Mouse (Mus musculus) kidney, embryonic 16.5 days (tissue): Measurements from ENCODE around the gene Gabrb3. TPM values are rescaled to one million over a fixed set of nuclear protein-coding genes. Genes with fewer than 3 reads are reported as not detected.

ENCODE experiments used
- ATAC-seq: fragments of 200-750 bp; cut with Nextera tagmentation; 2 replicates; pipeline ENCODE4 v1.8.0; 2017; ENCODE audit warnings: moderate TSS enrichment; ENCODE audit not compliant: low FRiP score, low TSS enrichment
- H3K27ac ChIP-seq: fragments of 300-500 bp; sonication (generic); 2 replicates; pipeline ENCODE4 v1.5.1; 2014; ENCODE audit warnings: low read length
- H3K27me3 ChIP-seq: fragments of 300-500 bp; sonication (generic); 2 replicates; pipeline ENCODE4 v1.6.1; 2014; ENCODE audit warnings: low read length, control low read depth, mixed read lengths; ENCODE audit not compliant: insufficient read depth
- H3K36me3 ChIP-seq: fragments of 300-500 bp; sonication (generic); 2 replicates; pipeline ENCODE4 v1.6.1; 2014; ENCODE audit warnings: low read length, control low read depth, mixed read lengths; ENCODE audit not compliant: insufficient read depth
- H3K4me1 ChIP-seq: fragments of 300-500 bp; sonication (generic); 2 replicates; pipeline ENCODE4 v1.6.1; 2014; ENCODE audit warnings: low read length, control low read depth, mixed read lengths; ENCODE audit not compliant: insufficient read depth
- H3K4me2 ChIP-seq: fragments of 300-500 bp; sonication (generic); replicated peaks from 2 replicates; pipeline ENCODE4 v1.6.1; 2014; ENCODE audit warnings: low read depth, low read length
- H3K4me3 ChIP-seq: fragments of 300-500 bp; sonication (generic); 2 replicates; pipeline ENCODE4 v1.5.1; 2014; ENCODE audit warnings: mild to moderate bottlenecking, low read length
- H3K9ac ChIP-seq: fragments of 300-500 bp; sonication (generic); replicated peaks from 2 replicates; pipeline ENCODE4 v1.6.1; 2014; ENCODE audit warnings: low read length
- H3K9me3 ChIP-seq: fragments of 300-500 bp; sonication (generic); 2 replicates; pipeline ENCODE4 v1.6.1; 2016; ENCODE audit warnings: low read length, control low read depth
- WGBS: fragments of 180-500 bp; shearing (Covaris S2); extraction: QIAGEN DNeasy Blood & Tissue Kit; methylation state at CpG from one replicate; pipeline ENCODE4 v1.1.7; 2014; 5-methylcytosine and 5-hydroxymethylcytosine counted together
- polyA plus RNA-seq: library from polyadenylated mRNA; unstranded; fragments of >200 nt; fragmentation: Nextera tagmentation; extraction: Ambion mirVana; gene quantifications from 2 replicates; pipeline ENCODE4 v1.2.1, GENCODE M21; 2015

The Gabrb3 gene
- polyA plus RNA-seq, 1 experiment from 2014 or later, result 1.0 TPM

DNA sequence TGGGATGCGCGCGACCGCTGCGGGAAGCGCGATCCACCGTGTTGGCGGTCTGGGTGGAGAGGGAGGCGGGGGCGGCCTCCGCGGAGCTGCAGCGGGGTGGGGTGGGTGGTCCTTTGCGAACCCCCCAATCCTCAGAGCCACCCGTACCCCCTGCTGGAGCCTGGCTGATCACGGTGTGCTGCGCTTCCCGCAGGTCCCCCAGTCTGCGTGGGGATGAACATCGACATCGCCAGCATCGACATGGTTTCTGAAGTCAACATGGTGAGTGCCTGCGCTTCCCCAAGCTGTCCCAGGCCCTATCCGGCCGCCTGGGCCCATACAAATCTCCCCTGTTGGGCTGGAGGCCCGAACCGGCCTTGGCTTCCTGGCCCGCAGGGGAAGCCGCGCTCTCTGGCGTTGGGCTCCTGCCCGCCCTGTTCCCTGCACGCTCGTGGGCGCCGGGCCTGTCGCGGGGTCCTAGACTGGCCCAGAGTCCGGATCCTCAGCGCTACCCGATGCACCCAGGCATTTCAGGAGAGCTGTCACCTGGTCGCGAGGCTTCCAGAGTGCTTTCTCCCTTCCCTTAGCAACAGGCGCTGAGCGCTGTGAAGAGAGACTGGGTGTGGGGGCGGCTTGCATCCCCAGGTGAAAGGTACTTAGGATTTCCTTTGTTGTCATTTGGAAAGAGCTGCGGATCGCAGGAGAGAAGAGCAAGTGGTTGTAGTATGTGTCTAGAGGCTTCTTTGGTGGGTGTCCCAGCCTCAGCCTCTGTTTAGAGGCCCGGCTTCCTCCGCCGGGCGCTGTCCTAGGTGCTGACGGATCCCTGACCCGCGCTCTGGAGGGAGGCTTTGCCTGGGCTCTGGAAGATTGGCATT lies 172.3 kb downstream of the Gabrb3 start:
- 1% methylated on average over 52 of the region's 56 CpGs for WGBS
- Histone ChIP-seq H3K4me3 (peak overlapping the region; percentile 68), H3K9me3 (no peaks in the 10 kb centered on the region), H3K27ac (no peak overlapping the region), H3K27me3 (peaks cover 35% of the 10 kb centered on the region), H3K36me3 (no peaks in the 10 kb centered on the region), H3K9ac (0 out of 2 replicates have a peak overlapping the region, but pooled peaks have one; percentile 41), H3K4me1 (peaks cover 12% of the 10 kb centered on the region; the same call in 1 of the 2 replicates), H3K4me2 (peak overlapping the region; percentile 93)
- ATAC-seq, result peak; percentile 67

DNA sequence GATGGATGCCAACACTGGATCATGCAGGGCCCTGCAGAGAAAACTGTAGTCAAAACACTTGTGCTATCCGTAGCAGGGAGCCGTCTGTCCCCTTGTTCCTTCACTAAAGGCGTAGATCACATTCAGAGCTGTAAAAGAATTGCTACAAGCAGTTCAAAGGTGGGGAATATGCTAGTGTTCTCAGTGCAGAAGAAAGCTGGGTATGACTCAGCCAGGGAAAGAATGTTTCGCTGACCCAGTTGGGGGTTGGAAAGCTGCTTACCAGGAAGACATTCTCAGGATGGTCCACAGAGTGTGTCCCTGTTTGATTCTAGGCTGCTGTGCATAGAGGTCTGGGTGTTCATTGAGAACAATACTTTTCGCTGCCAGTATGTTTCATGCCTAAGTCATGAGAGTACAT lies 177.8 kb downstream of the Gabrb3 start:
- H3K4me3 ChIP-seq, result no peak overlapping the region
- H3K9ac ChIP-seq, result no peak overlapping the region
- no peak for ATAC-seq
- peaks cover 3% of the 10 kb centered on the region; the same call in 1 of the 2 replicates for H3K27me3 ChIP-seq
- WGBS, result 60% methylated on average over 5 of the region's 5 CpGs
- no peaks in the 10 kb centered on the region for H3K9me3 ChIP-seq
- no peaks in the 10 kb centered on the region for H3K4me1 ChIP-seq
- no peak overlapping the region for H3K4me2 ChIP-seq
- no peaks in the 10 kb centered on the region for H3K36me3 ChIP-seq
- H3K27ac ChIP-seq, result no peak overlapping the region

- Histone ChIP-seq H3K9me3 (no peaks in the 10 kb centered on the region), H3K4me3 (no peak overlapping the region), H3K27me3 (no peaks in the 10 kb centered on the region), H3K4me2 (no peak overlapping the region), H3K36me3 (no peaks in the 10 kb centered on the region), H3K27ac (no peak overlapping the region), H3K9ac (no peak overlapping the region), H3K4me1 (no peaks in the 10 kb centered on the region)
- WGBS, result 67% methylated on average over 3 of the region's 3 CpGs
- ATAC-seq, result no peak
Observed at GRCm38 (mm10) chr7:57618697-57619096, 199.2 kb downstream of the Gabrb3 start.

DNA sequence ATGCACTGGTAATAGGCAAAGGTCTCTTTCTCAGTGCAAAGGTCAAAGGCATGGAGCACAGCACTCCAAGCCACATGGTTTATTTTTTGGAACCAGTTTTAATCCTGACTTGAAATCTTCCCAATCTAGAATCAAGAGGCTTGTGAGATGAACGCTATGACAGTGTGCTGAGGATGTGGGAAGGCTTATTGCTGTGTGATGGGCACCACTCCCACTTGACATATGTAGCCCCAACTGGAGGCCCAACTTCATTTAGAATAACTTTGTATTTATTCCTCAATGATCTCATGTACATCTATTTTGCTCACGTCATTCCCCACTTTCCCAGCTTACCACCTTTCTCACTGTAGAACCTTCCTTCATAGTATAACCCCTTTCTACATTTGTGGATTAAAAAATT lies 200.5 kb downstream of the Gabrb3 start:
- WGBS, result 91% methylated on average over 2 of the region's 2 CpGs
- H3K4me3 ChIP-seq, result no peak overlapping the region
- ATAC-seq, result no peak
- H3K4me2 ChIP-seq, result no peak overlapping the region
- no peak overlapping the region for H3K27ac ChIP-seq
- H3K9ac ChIP-seq, result no peak overlapping the region
- no peaks in the 10 kb centered on the region for H3K36me3 ChIP-seq
- no peaks in the 10 kb centered on the region for H3K4me1 ChIP-seq
- no peaks in the 10 kb centered on the region for H3K27me3 ChIP-seq
- no peaks in the 10 kb centered on the region for H3K9me3 ChIP-seq

- no peak overlapping the region for H3K4me2 ChIP-seq
- WGBS, result 82% methylated on average over 4 of the region's 4 CpGs
- H3K9me3 ChIP-seq, result no peaks in the 10 kb centered on the region
- no peaks in the 10 kb centered on the region for H3K36me3 ChIP-seq
- H3K27ac ChIP-seq, result no peak overlapping the region
- H3K4me1 ChIP-seq, result no peaks in the 10 kb centered on the region
- ATAC-seq, result no peak
- H3K27me3 ChIP-seq, result no peaks in the 10 kb centered on the region
- H3K9ac ChIP-seq, result no peak overlapping the region
- H3K4me3 ChIP-seq, result no peak overlapping the region
Observed at GRCm38 (mm10) chr7:57623718-57624117, 204.2 kb downstream of the Gabrb3 start.

DNA sequence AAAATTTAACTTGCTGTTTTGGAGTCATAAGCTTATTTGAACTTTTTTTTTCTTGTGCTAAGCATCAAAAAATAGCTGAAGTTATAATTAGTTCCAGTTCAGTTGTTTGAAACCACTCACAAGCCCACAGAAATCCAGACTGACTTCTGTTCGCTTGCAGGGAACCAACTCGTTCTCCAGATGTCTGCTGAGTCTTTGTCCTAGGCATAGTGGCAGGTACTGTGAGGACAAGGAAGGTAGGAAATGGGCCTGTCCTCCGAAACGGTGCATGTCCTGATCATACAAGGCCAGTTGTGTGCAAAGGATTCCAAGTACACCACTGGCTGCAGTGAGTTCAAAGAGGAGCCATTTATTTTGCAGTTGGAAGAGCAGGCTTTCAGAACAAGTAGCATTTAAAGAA lies 215.5 kb downstream of the Gabrb3 start:
- Histone ChIP-seq H3K27me3 (no peaks in the 10 kb centered on the region), H3K9me3 (no peaks in the 10 kb centered on the region), H3K4me2 (no peak overlapping the region), H3K27ac (no peak overlapping the region), H3K4me1 (no peaks in the 10 kb centered on the region), H3K36me3 (no peaks in the 10 kb centered on the region), H3K9ac (no peak overlapping the region), H3K4me3 (no peak overlapping the region)
- WGBS, result 60% methylated on average over 4 of the region's 4 CpGs
- no peak for ATAC-seq

DNA sequence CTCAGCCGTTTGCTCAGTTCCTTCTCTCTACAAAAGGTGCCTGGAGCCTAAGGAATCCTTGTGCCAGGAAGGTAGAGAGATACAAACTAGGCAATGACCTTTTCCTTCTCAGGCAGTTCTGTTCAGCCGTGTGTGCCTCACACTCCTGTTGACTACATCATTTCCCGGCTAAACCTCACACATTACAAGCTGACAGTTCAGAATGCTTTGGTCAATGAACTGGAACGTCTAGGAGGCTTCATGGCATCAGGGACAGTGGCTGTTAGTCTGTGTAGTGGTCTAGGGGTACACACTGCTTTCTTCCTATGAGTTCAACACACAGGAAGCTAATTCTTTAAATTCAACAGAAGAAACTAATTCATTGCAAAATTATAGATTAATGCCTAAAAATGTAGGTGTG lies 216.2 kb downstream of the Gabrb3 start:
- no peak overlapping the region for H3K4me3 ChIP-seq
- H3K36me3 ChIP-seq, result no peaks in the 10 kb centered on the region
- H3K27me3 ChIP-seq, result no peaks in the 10 kb centered on the region
- no peak overlapping the region for H3K4me2 ChIP-seq
- 20% methylated on average over 4 of the region's 4 CpGs for WGBS
- H3K27ac ChIP-seq, result no peak overlapping the region
- ATAC-seq, result peak; percentile 71; the same call in 1 of the 2 replicates
- no peak overlapping the region for H3K9ac ChIP-seq
- H3K9me3 ChIP-seq, result no peaks in the 10 kb centered on the region
- no peaks in the 10 kb centered on the region for H3K4me1 ChIP-seq

DNA sequence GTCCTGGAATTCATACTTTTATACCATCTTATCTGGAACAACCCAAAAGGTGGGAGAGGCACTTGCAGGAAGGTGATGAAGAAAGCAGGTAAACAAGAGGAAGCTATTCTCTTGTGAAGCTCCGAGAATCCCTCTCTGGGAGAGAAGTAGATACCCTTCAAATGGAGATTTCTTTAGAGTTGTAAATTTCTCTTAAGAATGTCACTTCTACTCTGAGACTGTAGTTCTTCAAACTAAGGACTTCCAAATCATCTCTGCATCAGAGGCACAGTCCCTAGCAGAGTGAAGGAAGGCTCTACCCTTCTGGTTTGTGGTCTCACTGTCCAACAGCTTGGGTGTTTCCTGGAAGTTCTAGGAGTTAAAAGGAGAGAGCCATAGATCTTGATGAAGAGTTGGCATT lies 221.3 kb downstream of the Gabrb3 start:
- H3K27me3 ChIP-seq, result no peaks in the 10 kb centered on the region
- no peak for ATAC-seq
- no peak overlapping the region for H3K4me2 ChIP-seq
- no peaks in the 10 kb centered on the region for H3K9me3 ChIP-seq
- H3K4me1 ChIP-seq, result no peaks in the 10 kb centered on the region
- no peaks in the 10 kb centered on the region for H3K36me3 ChIP-seq
- no peak overlapping the region for H3K27ac ChIP-seq
- H3K9ac ChIP-seq, result no peak overlapping the region
- WGBS, result 32% methylated on average over 1 of the region's 1 CpGs
- no peak overlapping the region for H3K4me3 ChIP-seq

- H3K4me2 ChIP-seq, result no peak overlapping the region
- ATAC-seq, result no peak
- H3K27me3 ChIP-seq, result no peaks in the 10 kb centered on the region
- H3K9ac ChIP-seq, result no peak overlapping the region
- H3K27ac ChIP-seq, result no peak overlapping the region
- no peak overlapping the region for H3K4me3 ChIP-seq
- H3K4me1 ChIP-seq, result no peaks in the 10 kb centered on the region
- WGBS, result 85% methylated on average over 2 of the region's 2 CpGs
- no peaks in the 10 kb centered on the region for H3K9me3 ChIP-seq
- no peaks in the 10 kb centered on the region for H3K36me3 ChIP-seq
Observed at GRCm38 (mm10) chr7:57647345-57647744, 227.9 kb downstream of the Gabrb3 start.

DNA sequence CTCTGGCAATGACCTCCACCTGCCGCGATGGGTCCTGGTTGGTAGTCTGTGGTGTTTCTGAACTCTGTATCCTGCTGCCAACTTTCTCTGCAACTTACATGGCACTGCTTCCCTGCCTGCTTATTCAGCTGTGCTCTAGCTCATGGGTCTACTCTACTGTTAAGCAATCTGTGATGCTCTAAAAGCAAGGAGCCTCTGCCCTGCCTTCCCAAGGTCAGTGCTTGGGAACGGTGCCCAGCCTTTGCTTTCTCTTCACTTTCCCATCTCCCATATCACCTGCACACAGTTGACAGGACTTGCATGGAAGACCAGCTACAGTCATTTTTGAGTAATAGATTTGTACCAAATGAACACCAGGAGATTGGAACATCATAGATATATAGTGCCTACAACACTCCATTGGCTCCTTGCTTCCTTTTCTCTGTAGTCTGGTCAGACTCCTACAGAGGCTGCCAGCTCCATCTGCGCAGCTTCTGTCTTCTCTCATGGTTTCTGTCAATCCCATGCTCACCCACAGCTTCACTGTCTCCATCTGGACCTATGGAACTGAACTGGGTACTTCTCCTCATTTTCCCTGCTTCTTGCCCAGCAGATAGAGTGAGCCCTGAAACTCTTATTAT lies 228.8 kb downstream of the Gabrb3 start:
- 92% methylated on average over 4 of the region's 4 CpGs for WGBS
- no peak for ATAC-seq
- no peaks in the 10 kb centered on the region for H3K9me3 ChIP-seq

More for the DNA sequence above, 228.8 kb downstream of the Gabrb3 start:
- H3K27me3 ChIP-seq, result no peaks in the 10 kb centered on the region
- H3K27ac ChIP-seq, result no peak overlapping the region
- no peak overlapping the region for H3K4me3 ChIP-seq
- no peaks in the 10 kb centered on the region for H3K4me1 ChIP-seq
- no peaks in the 10 kb centered on the region for H3K36me3 ChIP-seq
- H3K9ac ChIP-seq, result no peak overlapping the region
- no peak overlapping the region for H3K4me2 ChIP-seq
